Mouse (Mus musculus): Measurements from ENCODE around the gene Atp9a. TPM values are rescaled to one million over a fixed set of nuclear protein-coding genes. Genes with fewer than 3 reads are reported as not detected.

Atp9a gene
- polyA plus RNA-seq, 1 experiment from 2014 or later, result 12.4 TPM

DNA sequence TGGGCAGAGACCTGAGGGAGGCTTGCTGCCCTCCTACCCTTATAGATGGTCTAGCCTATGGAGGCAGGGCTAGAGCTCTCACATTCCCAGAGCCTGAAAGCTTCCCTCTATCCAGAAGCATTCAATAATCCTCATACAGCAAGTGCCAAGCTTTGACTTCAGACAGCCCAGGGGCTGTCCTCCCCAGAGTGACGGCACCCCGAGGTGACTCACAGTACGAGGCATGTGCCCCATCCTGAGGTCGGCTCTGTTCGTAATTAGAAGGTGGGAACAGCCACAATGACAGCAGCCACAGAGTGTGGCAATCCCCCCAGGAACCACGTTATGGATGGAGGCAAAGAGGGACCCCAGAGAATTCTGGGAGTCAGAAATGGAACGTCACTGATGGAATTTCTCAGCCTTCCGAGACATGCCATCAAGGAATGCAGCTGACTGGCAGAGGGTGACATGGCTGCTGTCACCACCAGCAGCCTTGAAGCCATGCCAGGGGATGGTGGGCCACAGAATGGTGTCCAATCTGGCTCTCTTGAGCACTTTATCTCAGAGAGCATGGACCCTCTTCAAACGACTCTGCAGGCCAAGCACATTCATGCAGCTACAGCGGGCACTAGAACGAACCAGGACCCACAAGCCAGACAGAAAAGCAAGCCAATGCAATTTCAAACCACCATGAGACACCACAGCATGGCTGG is 121.0 kb downstream of the Atp9a start:
- WGBS, result 86% methylated on average over 11 of the region's 11 CpGs
- H3K4me2 ChIP-seq (replicated peaks; ENCODE audit: low read depth, low read length), result no peak overlapping the region
- no peaks in the 10 kb centered on the region for H3K36me3 ChIP-seq (ENCODE audit: insufficient read depth, low read length)
- no peaks in the 10 kb centered on the region for H3K4me1 ChIP-seq (ENCODE audit: insufficient read depth, low read length)
- H3K4me3 ChIP-seq (ENCODE audit: low read length), result no peak overlapping the region
- peaks cover 15% of the 10 kb centered on the region; the same call in 1 of the 2 replicates for H3K9me3 ChIP-seq (ENCODE audit: low read length)
- no peak overlapping the region for H3K27ac ChIP-seq (ENCODE audit: low read length)
- H3K9ac ChIP-seq (replicated peaks; ENCODE audit: low read length), result no peak overlapping the region
- H3K27me3 ChIP-seq (ENCODE audit: insufficient read depth, low read length), result no peaks in the 10 kb centered on the region
- ATAC-seq (ENCODE audit: low FRiP score, low TSS enrichment), result no peak

DNA sequence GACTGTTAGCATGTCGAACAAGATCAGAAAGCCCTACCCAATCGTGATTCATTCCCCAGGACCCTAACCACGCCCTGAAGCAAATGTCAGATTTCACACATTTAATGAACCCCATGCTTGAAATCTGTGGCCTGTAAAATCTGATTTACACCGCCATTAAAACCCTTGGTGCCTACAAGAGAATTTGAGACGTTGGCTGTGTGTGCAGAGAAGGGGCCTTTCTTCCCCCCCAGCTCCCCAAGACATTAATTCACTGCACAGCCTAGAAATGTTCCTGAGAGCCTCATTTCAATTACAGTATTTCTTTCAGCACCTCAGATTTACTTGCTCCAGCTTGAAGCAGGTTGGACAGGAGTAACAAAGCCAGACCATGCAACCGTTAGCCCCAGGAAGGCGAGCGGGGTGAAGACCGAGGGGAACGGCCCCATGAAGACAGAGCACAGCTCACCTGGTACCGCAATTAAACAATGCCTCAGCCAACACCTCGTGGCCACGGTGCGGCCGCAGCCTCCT is 123.9 kb downstream of the Atp9a start:
- Histone ChIP-seq H3K27me3 (ENCODE audit: insufficient read depth, low read length) (no peaks in the 10 kb centered on the region), H3K4me1 (ENCODE audit: insufficient read depth, low read length) (peaks cover 12% of the 10 kb centered on the region), H3K9ac (replicated peaks; ENCODE audit: low read length) (no peak overlapping the region), H3K27ac (ENCODE audit: low read length) (no peak overlapping the region), H3K36me3 (ENCODE audit: insufficient read depth, low read length) (no peaks in the 10 kb centered on the region), H3K4me3 (ENCODE audit: low read length) (no peak overlapping the region), H3K9me3 (ENCODE audit: low read length) (no peaks in the 10 kb centered on the region), H3K4me2 (replicated peaks; ENCODE audit: low read depth, low read length) (no peak overlapping the region)
- no peak for ATAC-seq (ENCODE audit: low FRiP score, low TSS enrichment)
- 29% methylated on average over 15 of the region's 15 CpGs for WGBS

DNA sequence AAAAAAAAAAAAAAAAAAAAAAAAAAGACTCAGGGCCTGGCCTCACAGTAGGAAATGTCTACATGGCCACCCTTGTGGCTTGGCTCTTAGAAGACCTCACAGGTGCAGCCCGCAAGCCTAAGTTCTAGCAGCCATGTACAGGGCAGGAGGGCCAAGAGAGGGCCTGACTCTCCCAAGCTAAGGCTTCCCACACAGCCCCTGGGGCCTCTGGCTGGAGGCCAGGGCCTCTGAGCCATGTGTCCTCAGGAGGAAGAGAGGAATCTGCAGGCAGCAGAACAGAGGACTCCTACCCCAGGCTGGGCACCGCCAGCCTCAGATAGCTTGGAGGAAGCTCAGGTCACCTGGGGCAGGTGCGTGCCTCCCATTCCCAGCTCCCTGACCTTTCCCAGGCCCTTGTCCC is 127.0 kb downstream of the Atp9a start:
- Histone ChIP-seq H3K4me3 (ENCODE audit: low read length) (no peak overlapping the region), H3K4me2 (replicated peaks; ENCODE audit: low read depth, low read length) (no peak overlapping the region), H3K27me3 (ENCODE audit: insufficient read depth, low read length) (no peaks in the 10 kb centered on the region), H3K9ac (replicated peaks; ENCODE audit: low read length) (no peak overlapping the region), H3K9me3 (ENCODE audit: low read length) (no peaks in the 10 kb centered on the region), H3K27ac (ENCODE audit: low read length) (no peak overlapping the region), H3K36me3 (ENCODE audit: insufficient read depth, low read length) (no peaks in the 10 kb centered on the region), H3K4me1 (ENCODE audit: insufficient read depth, low read length) (peaks cover 19% of the 10 kb centered on the region)
- ATAC-seq (ENCODE audit: low FRiP score, low TSS enrichment), result no peak
- WGBS, result 68% methylated on average over 3 of the region's 3 CpGs

GRCm38 (mm10) chr2:168614170-168614872 is 127.9 kb downstream of the Atp9a start:
- 74% methylated on average over 18 of the region's 18 CpGs for WGBS
- Histone ChIP-seq H3K4me3 (ENCODE audit: low read length) (no peak overlapping the region), H3K4me1 (ENCODE audit: insufficient read depth, low read length) (peaks cover 19% of the 10 kb centered on the region), H3K27ac (ENCODE audit: low read length) (no peak overlapping the region), H3K4me2 (replicated peaks; ENCODE audit: low read depth, low read length) (peak overlapping the region; percentile 9; the same call in 1 of the 2 replicates), H3K27me3 (ENCODE audit: insufficient read depth, low read length) (no peaks in the 10 kb centered on the region), H3K9ac (replicated peaks; ENCODE audit: low read length) (no peak overlapping the region), H3K9me3 (ENCODE audit: low read length) (no peaks in the 10 kb centered on the region), H3K36me3 (ENCODE audit: insufficient read depth, low read length) (no peaks in the 10 kb centered on the region)
- ATAC-seq (ENCODE audit: low FRiP score, low TSS enrichment), result 0 out of 2 replicates have a peak, but pooled peaks have one; percentile 4

DNA sequence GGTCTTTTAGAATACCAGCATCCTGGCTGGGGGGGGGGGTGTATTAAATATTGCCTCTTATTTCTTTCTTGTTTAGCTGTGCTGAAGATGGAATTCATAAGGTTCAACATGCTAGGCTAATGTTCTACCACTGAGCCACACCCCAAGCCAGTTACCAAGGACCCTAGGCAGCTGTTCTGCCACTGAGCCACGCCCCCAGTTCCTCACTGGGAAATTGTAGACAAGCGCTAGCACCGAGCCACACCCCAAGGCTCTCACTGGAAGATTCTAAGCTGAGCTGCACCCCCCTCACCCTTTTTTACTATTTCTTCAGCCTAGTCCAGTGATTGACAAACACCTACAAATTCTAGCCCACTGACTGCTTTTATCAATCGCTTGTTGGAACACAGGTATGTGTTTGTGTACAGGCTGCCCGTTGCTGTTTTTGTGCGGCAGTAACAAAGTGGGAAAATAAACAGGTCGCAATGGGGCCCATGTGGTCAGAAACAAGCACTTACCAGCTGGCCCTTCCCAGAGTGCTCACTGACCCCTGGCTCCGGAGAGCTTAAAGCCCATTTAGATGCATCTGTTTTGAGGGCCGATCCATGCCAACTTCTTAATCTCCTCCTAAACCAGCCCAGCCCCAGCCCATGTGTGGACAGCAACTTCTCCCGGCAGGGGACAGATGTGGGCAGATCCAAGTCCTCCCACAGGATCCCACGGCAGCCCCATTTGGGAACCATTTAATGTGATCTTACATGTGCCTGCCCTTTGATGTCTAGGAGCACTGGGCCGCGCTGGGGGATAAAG is 128.9 kb downstream of the Atp9a start:
- Histone ChIP-seq H3K9me3 (ENCODE audit: low read length) (no peaks in the 10 kb centered on the region), H3K9ac (replicated peaks; ENCODE audit: low read length) (no peak overlapping the region), H3K4me1 (ENCODE audit: insufficient read depth, low read length) (peaks cover 19% of the 10 kb centered on the region), H3K4me2 (replicated peaks; ENCODE audit: low read depth, low read length) (0 out of 2 replicates have a peak overlapping the region, but pooled peaks have one; percentile 17), H3K27me3 (ENCODE audit: insufficient read depth, low read length) (no peaks in the 10 kb centered on the region), H3K36me3 (ENCODE audit: insufficient read depth, low read length) (no peaks in the 10 kb centered on the region), H3K27ac (ENCODE audit: low read length) (0 out of 2 replicates have a peak overlapping the region, but pooled peaks have one; percentile 19), H3K4me3 (ENCODE audit: low read length) (no peak overlapping the region)
- peak; percentile 58; the same call in 1 of the 2 replicates for ATAC-seq (ENCODE audit: low FRiP score, low TSS enrichment)
- WGBS, result 23% methylated on average over 13 of the region's 13 CpGs

DNA sequence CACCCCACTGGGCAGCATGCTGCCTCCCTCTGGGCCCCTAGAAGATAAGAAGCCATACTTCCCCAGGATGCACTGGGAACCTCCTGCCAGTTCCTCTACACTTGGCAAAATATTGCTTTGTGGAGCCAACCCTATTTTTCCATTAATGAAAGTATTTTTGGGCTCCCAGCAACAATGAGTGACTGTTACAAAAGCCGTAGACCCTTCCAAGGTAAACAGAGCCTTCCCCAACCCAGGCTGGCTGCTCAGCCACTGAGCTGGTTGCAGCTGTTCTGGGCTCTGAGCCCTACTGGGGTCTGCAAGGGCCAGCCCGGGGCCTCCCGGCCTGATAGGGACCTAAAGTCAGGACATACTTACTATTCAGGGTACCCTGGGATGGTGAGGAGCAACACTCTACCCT is 131.3 kb downstream of the Atp9a start:
- H3K36me3 ChIP-seq (ENCODE audit: insufficient read depth, low read length), result no peaks in the 10 kb centered on the region
- ATAC-seq (ENCODE audit: low FRiP score, low TSS enrichment), result no peak
- no peak overlapping the region for H3K4me3 ChIP-seq (ENCODE audit: low read length)
- H3K27ac ChIP-seq (ENCODE audit: low read length), result no peak overlapping the region
- 70% methylated on average over 3 of the region's 3 CpGs for WGBS
- H3K4me2 ChIP-seq (replicated peaks; ENCODE audit: low read depth, low read length), result no peak overlapping the region
- no peaks in the 10 kb centered on the region for H3K9me3 ChIP-seq (ENCODE audit: low read length)
- H3K27me3 ChIP-seq (ENCODE audit: insufficient read depth, low read length), result no peaks in the 10 kb centered on the region
- peaks cover 27% of the 10 kb centered on the region for H3K4me1 ChIP-seq (ENCODE audit: insufficient read depth, low read length)
- no peak overlapping the region for H3K9ac ChIP-seq (replicated peaks; ENCODE audit: low read length)

GRCm38 (mm10) chr2:168609653-168610248 is 132.5 kb downstream of the Atp9a start:
- Histone ChIP-seq H3K27me3 (ENCODE audit: insufficient read depth, low read length) (no peaks in the 10 kb centered on the region), H3K4me1 (ENCODE audit: insufficient read depth, low read length) (peaks cover 31% of the 10 kb centered on the region), H3K9ac (replicated peaks; ENCODE audit: low read length) (no peak overlapping the region), H3K9me3 (ENCODE audit: low read length) (no peaks in the 10 kb centered on the region), H3K27ac (ENCODE audit: low read length) (no peak overlapping the region), H3K4me3 (ENCODE audit: low read length) (no peak overlapping the region), H3K36me3 (ENCODE audit: insufficient read depth, low read length) (no peaks in the 10 kb centered on the region), H3K4me2 (replicated peaks; ENCODE audit: low read depth, low read length) (no peak overlapping the region)
- no peak for ATAC-seq (ENCODE audit: low FRiP score, low TSS enrichment)
- WGBS, result 58% methylated on average over 6 of the region's 6 CpGs

DNA sequence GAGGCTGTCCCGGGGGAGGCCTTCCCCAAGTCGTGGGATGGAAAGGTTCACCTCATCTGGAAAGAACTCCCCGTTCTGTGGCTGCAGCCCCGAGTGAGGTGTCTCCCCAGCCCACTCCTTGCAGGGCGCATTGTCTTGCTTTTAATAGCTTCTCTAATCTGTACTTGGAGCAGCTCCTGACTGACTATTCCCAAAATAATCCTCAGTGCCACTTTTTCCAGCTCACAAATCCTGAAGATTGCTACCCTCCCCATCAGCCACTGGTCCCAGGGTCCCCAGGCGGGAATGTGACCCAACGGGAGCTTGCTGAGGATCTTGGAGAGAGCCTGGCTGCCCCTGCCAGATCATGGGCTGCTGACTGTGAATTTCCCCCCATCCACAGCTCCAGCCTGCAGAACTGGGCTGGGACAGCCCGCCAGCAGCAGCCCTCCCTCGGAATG is 134.1 kb downstream of the Atp9a start:
- H3K27ac ChIP-seq (ENCODE audit: low read length), result no peak overlapping the region
- 41% methylated on average over 9 of the region's 9 CpGs for WGBS
- no peaks in the 10 kb centered on the region for H3K9me3 ChIP-seq (ENCODE audit: low read length)
- no peak overlapping the region for H3K4me2 ChIP-seq (replicated peaks; ENCODE audit: low read depth, low read length)
- peaks cover 23% of the 10 kb centered on the region for H3K4me1 ChIP-seq (ENCODE audit: insufficient read depth, low read length)
- no peak overlapping the region; the same call in 1 of the 2 replicates for H3K9ac ChIP-seq (replicated peaks; ENCODE audit: low read length)
- no peak for ATAC-seq (ENCODE audit: low FRiP score, low TSS enrichment)
- peaks cover 2% of the 10 kb centered on the region for H3K27me3 ChIP-seq (ENCODE audit: insufficient read depth, low read length)
- H3K4me3 ChIP-seq (ENCODE audit: low read length), result no peak overlapping the region
- H3K36me3 ChIP-seq (ENCODE audit: insufficient read depth, low read length), result no peaks in the 10 kb centered on the region

- Histone ChIP-seq H3K4me2 (replicated peaks; ENCODE audit: low read depth, low read length) (no peak overlapping the region), H3K36me3 (ENCODE audit: insufficient read depth, low read length) (no peaks in the 10 kb centered on the region), H3K4me3 (ENCODE audit: low read length) (no peak overlapping the region), H3K4me1 (ENCODE audit: insufficient read depth, low read length) (peaks cover 41% of the 10 kb centered on the region), H3K9me3 (ENCODE audit: low read length) (no peaks in the 10 kb centered on the region), H3K27me3 (ENCODE audit: insufficient read depth, low read length) (peaks cover 34% of the 10 kb centered on the region), H3K9ac (replicated peaks; ENCODE audit: low read length) (peak overlapping the region; percentile 28; the same call in 1 of the 2 replicates), H3K27ac (ENCODE audit: low read length) (no peak overlapping the region)
- WGBS, result 25% methylated on average over 16 of the region's 16 CpGs
- ATAC-seq (ENCODE audit: low FRiP score, low TSS enrichment), result no peak
Measured at GRCm38 (mm10) chr2:168604655-168605070, 137.5 kb downstream of the Atp9a start.
